Mouse (Mus musculus) lung, adult 2 months (tissue): Measurements from ENCODE around the gene Pdcd11.

Experiments used
- CTCF ChIP-seq: fragments of 200-500 bp; IDR thresholded peaks from 2 replicates; pipeline ENCODE4 v1.5.1; 2011; ENCODE audit warnings: mild to moderate bottlenecking, low read length, control low read depth; ENCODE audit not compliant: insufficient read depth
- POLR2A ChIP-seq: fragments of 200-500 bp; IDR thresholded peaks from 2 replicates; pipeline ENCODE4 v1.6.1; 2011; ENCODE audit warnings: low read depth, mild to moderate bottlenecking, control low read depth, low read length, borderline replicate concordance; ENCODE audit errors: extremely low read depth

DNA sequence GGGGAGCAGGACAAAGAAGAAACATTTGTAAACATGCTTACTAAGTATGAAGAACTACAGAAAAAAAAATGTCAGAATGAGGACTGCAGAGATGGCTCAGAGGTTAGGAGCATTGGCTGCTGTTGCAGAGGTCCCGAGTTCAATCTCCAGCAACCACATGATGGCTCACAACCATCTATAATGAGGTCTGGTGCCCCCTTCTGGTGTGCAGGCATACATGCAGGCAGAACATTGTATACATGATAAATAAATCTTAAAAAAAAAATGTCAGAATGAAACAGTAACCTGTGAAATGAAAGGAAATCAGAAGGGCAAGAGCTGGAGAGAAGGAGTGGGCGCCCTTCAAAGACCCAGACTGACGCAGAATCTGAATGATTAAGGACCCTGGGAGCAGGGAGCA is 24.7 kb upstream of the Pdcd11 start:
- no peak for TF ChIP-seq CTCF
- no peak for TF ChIP-seq POLR2A
